Mouse (Mus musculus): ENCODE measurements around the gene Tcea3.

DNA sequence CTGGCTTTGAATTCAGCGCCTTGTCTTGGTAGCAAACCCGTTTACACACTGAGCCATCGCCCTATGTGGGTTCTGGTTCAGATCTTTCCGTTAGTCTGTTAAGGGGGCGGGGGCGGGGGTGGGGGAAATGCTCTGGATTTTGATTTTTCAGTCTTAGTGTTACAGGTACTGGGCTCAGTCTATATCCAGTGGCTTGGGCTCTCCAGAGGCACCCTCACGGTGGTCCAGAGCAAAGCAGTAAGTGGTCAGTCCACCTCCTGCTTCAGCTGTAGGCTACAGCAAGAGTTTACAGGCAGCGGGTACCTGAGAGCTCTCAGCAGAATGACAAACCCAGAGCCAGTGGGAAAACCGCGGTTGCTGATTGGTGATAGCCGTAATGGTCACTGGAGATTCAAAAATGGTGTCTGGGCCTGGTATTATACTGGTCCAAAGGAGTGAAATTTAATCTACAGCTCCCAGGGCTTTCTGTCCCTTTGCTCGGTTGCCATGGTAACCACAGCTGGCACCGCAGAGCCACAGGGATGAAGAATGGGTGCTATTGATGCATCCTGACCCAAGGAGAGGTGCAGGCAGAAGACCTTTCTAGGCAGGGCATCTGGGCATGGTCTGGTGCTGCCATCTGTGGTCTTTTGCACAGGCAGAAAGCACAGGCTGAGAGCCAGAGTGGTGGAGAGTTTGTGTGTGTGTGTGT lies 23.8 kb upstream of the Tcea3 start:
- TF ChIP-seq CTCF (IDR thresholded peaks at IDR 0.05; ENCODE audit: low read depth) (no peak; the same call in 1 of the 2 replicates), EP300 (optimal IDR thresholded peaks at IDR 0.05) (no peak)
